Mouse (Mus musculus) lung, adult 18-20 months (tissue): ENCODE data around the gene Galnt14.

ENCODE experiments used
- DNase-seq, 2 experiments: peaks; one replicate each; pipeline ENCODE4 v3.0.0; 2022; ENCODE audit warnings: mixed read lengths in 2 of 2

The Galnt14 gene

GRCm38 (mm10) chr17:73502613-73503012, 207.6 kb downstream of the Galnt14 start:
- no peak for DNase-seq

- DNase-seq = no peak
Observed at GRCm38 (mm10) chr17:73489519-73489918, 220.7 kb downstream of the Galnt14 start.

GRCm38 (mm10) chr17:73487792-73488191, 222.5 kb downstream of the Galnt14 start:
- DNase-seq = no peak

- DNase-seq = no peak
Observed at GRCm38 (mm10) chr17:73487380-73487779, 222.9 kb downstream of the Galnt14 start.

DNA sequence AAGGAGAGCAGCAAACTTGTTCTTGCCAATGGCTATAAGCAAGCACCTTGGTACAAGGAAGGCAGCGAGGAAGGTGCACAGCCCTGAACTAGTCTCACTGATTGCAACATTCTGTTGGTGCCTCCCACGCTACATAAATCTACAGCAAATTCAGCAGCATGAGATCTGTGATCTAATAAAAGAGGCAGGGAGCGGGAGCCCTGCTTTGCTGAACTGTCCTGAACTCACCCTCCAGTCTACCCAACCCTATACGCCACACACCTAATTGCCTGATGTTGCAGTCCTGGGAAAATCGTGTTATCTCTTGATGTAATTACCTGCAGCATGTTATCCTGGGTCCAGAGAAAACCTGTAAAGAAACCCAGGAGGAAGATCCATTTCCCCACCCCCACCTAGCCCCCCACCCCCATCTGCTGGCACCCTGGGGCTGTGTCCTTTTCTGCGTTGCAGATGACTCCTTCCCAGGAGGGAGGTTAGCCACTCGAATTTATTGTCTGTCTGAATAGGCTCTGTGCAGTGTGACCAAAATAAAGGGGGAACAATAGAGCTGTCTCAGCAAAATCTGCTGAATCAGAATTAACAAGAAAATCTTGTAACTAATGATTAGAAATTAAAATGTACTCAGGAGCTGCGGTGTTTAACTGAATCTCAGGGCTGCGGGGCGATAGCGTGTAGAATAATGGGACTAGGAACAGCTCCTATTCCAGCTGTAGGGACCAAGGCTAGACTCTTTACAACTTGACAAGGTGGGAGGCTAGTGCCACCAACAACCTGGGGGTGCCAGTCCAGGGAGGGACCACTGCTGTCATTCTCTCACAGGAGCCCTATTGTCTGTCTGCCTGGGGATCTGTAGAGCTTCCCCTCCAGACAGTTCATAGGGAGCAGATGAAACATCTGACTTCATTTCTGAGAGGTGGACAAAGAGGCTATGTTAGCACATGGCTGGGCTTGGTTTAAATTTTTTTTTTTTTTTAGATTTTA, 232.9 kb downstream of the Galnt14 start:
- no peak for DNase-seq

DNA sequence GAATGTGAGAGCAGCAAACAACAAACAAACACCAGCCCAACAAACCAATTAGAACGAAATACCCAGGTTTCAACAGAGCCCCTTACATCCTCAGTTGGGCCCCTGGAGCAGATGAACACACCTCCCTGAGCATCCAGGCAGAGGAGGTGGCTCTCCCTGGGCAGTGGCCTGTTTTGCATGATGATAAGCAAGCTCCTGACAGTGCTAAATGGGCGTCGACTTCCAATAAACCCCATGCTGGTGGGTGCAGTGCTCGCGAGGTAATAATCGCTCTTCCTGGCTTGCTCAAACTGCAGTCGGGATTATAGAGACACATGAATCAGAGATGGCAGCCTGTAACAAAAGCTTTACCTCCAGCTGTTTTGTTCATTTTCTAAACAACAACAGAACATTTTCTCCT, 235.9 kb downstream of the Galnt14 start:
- DNase-seq = no peak

- no peak for DNase-seq
Observed at GRCm38 (mm10) chr17:73473012-73473411, 237.2 kb downstream of the Galnt14 start.

DNA sequence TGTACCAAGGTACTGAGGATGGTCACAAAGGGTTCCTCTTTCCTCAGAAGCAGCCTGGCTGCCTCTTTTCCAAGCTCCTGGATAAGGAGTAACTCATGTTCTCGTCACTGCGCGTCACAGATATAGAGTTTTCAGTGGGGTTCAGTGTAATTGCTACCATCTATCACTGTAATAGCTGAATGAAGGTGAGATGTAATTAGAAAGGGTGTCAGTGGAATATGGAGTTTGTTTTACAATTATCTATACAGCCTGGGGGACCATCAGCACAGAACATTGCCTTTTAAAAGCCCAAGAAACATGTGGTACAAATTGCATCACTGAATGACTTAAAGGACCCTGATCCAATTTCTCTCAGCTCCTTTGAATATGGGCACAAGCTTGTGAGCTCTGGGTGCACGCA, 249.4 kb downstream of the Galnt14 start:
- DNase-seq = no peak

DNA sequence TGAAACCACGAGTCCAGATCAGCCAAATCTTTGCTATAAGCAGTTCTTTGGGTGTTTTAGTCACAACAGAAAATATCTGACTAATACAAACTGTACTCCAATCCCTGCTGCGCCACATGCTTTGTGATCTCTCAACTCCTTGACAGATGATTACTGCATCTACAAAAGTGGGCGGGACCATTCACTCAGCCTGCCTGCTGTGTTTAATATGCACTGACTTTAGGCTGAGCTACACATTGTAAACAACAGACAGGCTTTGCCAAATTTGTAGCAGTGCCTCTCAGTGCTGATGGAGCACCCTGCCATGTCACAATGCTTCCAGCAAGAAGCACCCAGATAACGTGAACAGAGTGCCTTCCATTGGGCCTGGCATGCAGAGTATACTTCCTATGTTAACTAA, 251.5 kb downstream of the Galnt14 start:
- DNase-seq = no peak

DNA sequence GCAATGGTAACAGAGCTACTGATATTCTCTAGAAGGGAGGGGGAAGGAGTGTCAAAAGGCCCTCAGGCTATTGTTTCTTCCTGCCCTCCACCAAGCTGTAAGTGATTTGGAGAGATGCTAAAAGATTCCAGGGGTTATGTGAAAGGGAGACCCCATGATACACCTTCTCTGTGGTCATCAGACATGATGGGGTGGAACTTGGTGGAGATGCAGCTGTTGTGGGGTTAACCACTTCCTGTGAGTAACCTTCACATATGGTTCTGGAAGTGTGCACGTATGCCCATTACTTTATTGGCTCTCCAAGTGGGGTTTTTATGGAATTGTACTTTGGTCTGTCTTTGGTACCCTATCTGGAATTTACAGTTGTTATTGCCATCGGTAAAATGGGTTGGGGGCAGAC, 253.7 kb downstream of the Galnt14 start:
- DNase-seq = no peak

- DNase-seq = no peak
Observed at GRCm38 (mm10) chr17:73453646-73454045, 256.6 kb downstream of the Galnt14 start.

DNA sequence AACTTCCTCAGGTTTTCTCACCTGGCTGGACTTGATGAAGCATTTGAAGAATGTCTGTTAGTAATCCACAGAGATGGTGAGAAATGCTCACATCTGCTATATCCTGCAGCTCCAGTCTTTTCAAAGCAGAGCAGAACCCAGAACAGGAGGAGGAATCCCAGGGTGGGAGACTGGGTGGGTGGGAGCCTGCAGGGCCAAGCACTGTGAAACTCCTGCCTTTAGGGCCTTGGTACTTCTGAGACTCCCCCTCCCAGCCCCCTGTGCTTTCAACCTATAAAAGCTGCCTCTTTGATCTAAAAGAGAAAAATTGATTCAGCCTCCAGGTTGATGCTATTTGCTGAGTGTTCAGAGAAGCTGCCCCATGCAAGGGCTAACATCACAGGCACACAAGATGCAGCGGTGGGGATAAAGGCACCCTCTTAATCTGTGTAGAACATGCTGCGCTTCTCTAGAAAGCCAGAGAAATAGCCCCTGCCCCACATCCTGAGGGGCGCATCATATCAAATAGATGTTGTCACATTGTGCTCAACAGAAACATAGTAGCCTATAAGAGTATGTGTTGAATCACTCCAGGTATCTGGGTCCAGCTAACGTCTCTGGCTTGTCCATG, 258.0 kb downstream of the Galnt14 start:
- DNase-seq = no peak

GRCm38 (mm10) chr17:73449104-73449503, 261.1 kb downstream of the Galnt14 start:
- DNase-seq = no peak
